Mouse (Mus musculus): ENCODE results near the gene Zfp709.
"Not testable (repeated sequence)": the region's sequence is repeated elsewhere in the genome, so short reads cannot be mapped to it uniquely, and the experiment has no call there.

The Zfp709 gene

GRCm38 (mm10) chr8:71881618-71882274 is at the start of gene Zfp709:
Zfp709 (plus strand) TSS chr8:71882019.
- DNase-seq (ENCODE audit: low spot score in 2 of 2) = peak; percentile 32 to 37

- DNase-seq (ENCODE audit: low spot score in 2 of 2) = not testable (repeated sequence)
Measured at GRCm38 (mm10) chr8:71838207-71838606, 43.6 kb upstream of the Zfp709 start.

GRCm38 (mm10) chr8:71841201-71841817 is 40.5 kb upstream of the Zfp709 start:
- not testable (repeated sequence) for DNase-seq (ENCODE audit: low spot score in 2 of 2)

- not testable (repeated sequence) for DNase-seq (ENCODE audit: low spot score in 2 of 2)
Measured at GRCm38 (mm10) chr8:71842476-71842875, 39.3 kb upstream of the Zfp709 start.

- DNase-seq (ENCODE audit: low spot score in 2 of 2) = not testable (repeated sequence)
Measured at GRCm38 (mm10) chr8:71844453-71844852, 37.4 kb upstream of the Zfp709 start.

- not testable (repeated sequence) for DNase-seq (ENCODE audit: low spot score in 2 of 2)
Measured at GRCm38 (mm10) chr8:71845993-71846483, 35.8 kb upstream of the Zfp709 start.

- DNase-seq (ENCODE audit: low spot score in 2 of 2) = not testable (repeated sequence)
Measured at GRCm38 (mm10) chr8:71846745-71847144, 35.1 kb upstream of the Zfp709 start.

- DNase-seq (ENCODE audit: low spot score in 2 of 2) = not testable (repeated sequence)
Measured at GRCm38 (mm10) chr8:71851014-71851413, 30.8 kb upstream of the Zfp709 start.

- not testable (repeated sequence) for DNase-seq (ENCODE audit: low spot score in 2 of 2)
Measured at GRCm38 (mm10) chr8:71853360-71853759, 28.5 kb upstream of the Zfp709 start.

GRCm38 (mm10) chr8:71856630-71857328 is 25.0 kb upstream of the Zfp709 start:
- not testable (repeated sequence) for DNase-seq (ENCODE audit: low spot score in 2 of 2)

GRCm38 (mm10) chr8:71857364-71857763 is 24.5 kb upstream of the Zfp709 start:
- DNase-seq (ENCODE audit: low spot score in 2 of 2) = not testable (repeated sequence)

- not testable (repeated sequence) for DNase-seq (ENCODE audit: low spot score in 2 of 2)
Measured at GRCm38 (mm10) chr8:71861551-71861950, 20.3 kb upstream of the Zfp709 start.

- not testable (repeated sequence) for DNase-seq (ENCODE audit: low spot score in 2 of 2)
Measured at GRCm38 (mm10) chr8:71862038-71862437, 19.8 kb upstream of the Zfp709 start.

- not testable (repeated sequence) for DNase-seq (ENCODE audit: low spot score in 2 of 2)
Measured at GRCm38 (mm10) chr8:71900666-71901065, 18.8 kb downstream of the Zfp709 start.

- not testable (repeated sequence) for DNase-seq (ENCODE audit: low spot score in 2 of 2)
Measured at GRCm38 (mm10) chr8:71903084-71903483, 21.3 kb downstream of the Zfp709 start.

- DNase-seq (ENCODE audit: low spot score in 2 of 2) = no peak
Measured at GRCm38 (mm10) chr8:71906809-71907208, 25.0 kb downstream of the Zfp709 start.

- DNase-seq (ENCODE audit: low spot score in 2 of 2) = no peak
Measured at GRCm38 (mm10) chr8:71907798-71908257, 26.0 kb downstream of the Zfp709 start.

GRCm38 (mm10) chr8:71908309-71909261 is 26.8 kb downstream of the Zfp709 start, which contains the start of the genes Zfp882 and Zfp617:
Zfp882 (plus strand) TSS chr8:71908608.
Zfp617 (plus strand) TSS chr8:71908635.
- DNase-seq (ENCODE audit: low spot score in 2 of 2) = peak; percentile 68 to 77

- DNase-seq (ENCODE audit: low spot score in 2 of 2) = no peak
Measured at GRCm38 (mm10) chr8:71912286-71912685, 30.5 kb downstream of the Zfp709 start.

GRCm38 (mm10) chr8:71922567-71923401 is 41.0 kb downstream of the Zfp709 start:
- peak; percentile 82 to 84 for DNase-seq (ENCODE audit: low spot score in 2 of 2)

All from spleen, postnatal 14 days (tissue).